Mouse (Mus musculus) bone marrow macrophage, adult 2 months (primary cell): ENCODE data around the gene Yif1a.

Experiments
- CTCF ChIP-seq: IDR thresholded peaks from 2 replicates; pipeline ENCODE4 v1.5.1; 2012; ENCODE audit warnings: low read depth, mild to moderate bottlenecking, low read length, moderate library complexity
- POLR2A ChIP-seq: IDR thresholded peaks from 2 replicates; pipeline ENCODE4 v1.6.1; 2012; ENCODE audit warnings: mild to moderate bottlenecking, low read depth, low read length, borderline replicate concordance

GRCm38 (mm10) chr19:5123241-5123640 is 34.9 kb downstream of the Yif1a start:
- no peak for TF ChIP-seq CTCF
- no peak for TF ChIP-seq POLR2A
